Mouse (Mus musculus): ENCODE results near the gene Bcl7b. TPM values are rescaled to one million over a fixed set of nuclear protein-coding genes. Genes with fewer than 3 reads are reported as not detected.

Bcl7b gene
- total RNA-seq, 1 experiment from 2014 or later, result 34.8 TPM

DNA sequence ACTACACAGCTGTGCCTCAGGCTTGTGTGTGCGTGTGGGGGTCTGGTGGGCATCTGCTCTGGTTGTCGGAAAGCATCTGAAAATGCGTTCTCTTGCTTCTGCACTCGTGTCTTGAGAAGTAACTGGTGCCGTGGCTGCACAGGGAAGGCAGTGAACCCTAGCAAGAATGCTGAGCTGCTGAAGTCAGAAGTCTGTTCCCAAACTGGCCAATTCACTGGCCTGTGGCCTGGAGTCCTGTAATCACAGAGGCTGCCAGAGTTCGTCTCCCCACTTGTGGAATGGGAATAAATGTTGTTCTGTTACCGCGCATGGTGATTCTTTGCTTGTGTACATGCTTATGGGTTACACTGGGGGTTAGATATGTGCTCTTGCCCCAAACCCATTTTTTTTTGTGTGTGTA lies 5.7 kb upstream of the Bcl7b start:
- ATAC-seq (replicated peaks in 1 of 2; ENCODE audit: insufficient read depth in 1 of 2, low FRiP score in 2 of 2, low TSS enrichment in 1 of 2, low read depth in 1 of 2, poor library complexity in 2 of 2, severe bottlenecking in 2 of 2), result no peak

- ATAC-seq (replicated peaks in 1 of 2; ENCODE audit: insufficient read depth in 1 of 2, low FRiP score in 2 of 2, low TSS enrichment in 1 of 2, low read depth in 1 of 2, poor library complexity in 2 of 2, severe bottlenecking in 2 of 2), result no peak
Observed at GRCm38 (mm10) chr5:135162821-135163220, 5.3 kb upstream of the Bcl7b start.

- no peak for ATAC-seq (replicated peaks in 1 of 2; ENCODE audit: insufficient read depth in 1 of 2, low FRiP score in 2 of 2, low TSS enrichment in 1 of 2, low read depth in 1 of 2, poor library complexity in 2 of 2, severe bottlenecking in 2 of 2)
Observed at GRCm38 (mm10) chr5:135166909-135167308, 1.2 kb upstream of the Bcl7b start.

- ATAC-seq (replicated peaks in 1 of 2; ENCODE audit: insufficient read depth in 1 of 2, low FRiP score in 2 of 2, low TSS enrichment in 1 of 2, low read depth in 1 of 2, poor library complexity in 2 of 2, severe bottlenecking in 2 of 2), result no peak
Observed at GRCm38 (mm10) chr5:135167469-135167868, 614 bp upstream of the Bcl7b start.

- no peak for ATAC-seq (replicated peaks in 1 of 2; ENCODE audit: insufficient read depth in 1 of 2, low FRiP score in 2 of 2, low TSS enrichment in 1 of 2, low read depth in 1 of 2, poor library complexity in 2 of 2, severe bottlenecking in 2 of 2)
Observed at GRCm38 (mm10) chr5:135169479-135169878, 1.4 kb downstream of the Bcl7b start.

- no peak for ATAC-seq (replicated peaks in 1 of 2; ENCODE audit: insufficient read depth in 1 of 2, low FRiP score in 2 of 2, low TSS enrichment in 1 of 2, low read depth in 1 of 2, poor library complexity in 2 of 2, severe bottlenecking in 2 of 2)
Observed at GRCm38 (mm10) chr5:135171688-135172220, 3.7 kb downstream of the Bcl7b start.

DNA sequence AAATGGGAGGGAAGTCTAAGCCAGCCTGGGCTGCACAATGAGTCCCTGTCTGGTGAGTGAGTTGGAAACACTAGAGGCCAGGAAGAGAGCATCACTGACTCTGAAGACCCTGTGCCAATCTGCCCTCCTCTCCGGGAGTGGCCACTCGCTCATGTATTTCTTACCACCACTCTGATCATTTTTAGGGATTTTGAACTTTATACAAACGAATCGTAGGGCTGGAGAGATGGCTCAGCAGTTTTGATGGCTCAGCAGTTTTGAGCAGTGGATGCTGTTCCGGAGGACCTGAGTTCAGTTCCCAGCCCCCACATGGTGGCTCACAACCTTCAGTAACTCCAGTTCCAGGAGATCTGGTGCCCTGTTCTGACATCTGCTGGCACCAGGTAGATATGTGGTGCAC lies 4.9 kb downstream of the Bcl7b start:
- ATAC-seq (replicated peaks in 1 of 2; ENCODE audit: insufficient read depth in 1 of 2, low FRiP score in 2 of 2, low TSS enrichment in 1 of 2, low read depth in 1 of 2, poor library complexity in 2 of 2, severe bottlenecking in 2 of 2), result no peak

DNA sequence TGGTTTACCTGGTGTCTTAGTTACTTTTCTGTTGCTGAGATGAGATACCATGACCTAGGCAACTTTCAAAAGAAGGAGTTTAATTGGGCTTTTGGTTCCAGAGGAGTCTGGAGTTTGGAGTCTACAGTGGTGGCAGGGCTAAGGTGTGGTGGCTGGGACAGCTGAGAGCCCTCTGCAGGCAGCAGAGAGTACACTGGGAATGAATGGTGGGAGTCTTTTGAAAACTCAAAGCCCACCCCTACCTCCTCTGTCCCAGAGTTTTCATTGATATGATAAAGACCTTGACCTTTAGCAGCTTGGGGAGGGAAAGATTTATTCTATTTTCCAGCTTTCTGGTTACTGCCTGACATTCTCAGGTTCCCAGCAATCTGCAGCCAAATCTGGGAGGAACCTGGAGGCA lies 7.0 kb downstream of the Bcl7b start:
- no peak for ATAC-seq (replicated peaks in 1 of 2; ENCODE audit: insufficient read depth in 1 of 2, low FRiP score in 2 of 2, low TSS enrichment in 1 of 2, low read depth in 1 of 2, poor library complexity in 2 of 2, severe bottlenecking in 2 of 2)

GRCm38 (mm10) chr5:135178523-135178922 lies 10.4 kb downstream of the Bcl7b start:
- ATAC-seq (replicated peaks in 1 of 2; ENCODE audit: insufficient read depth in 1 of 2, low FRiP score in 2 of 2, low TSS enrichment in 1 of 2, low read depth in 1 of 2, poor library complexity in 2 of 2, severe bottlenecking in 2 of 2), result no peak

DNA sequence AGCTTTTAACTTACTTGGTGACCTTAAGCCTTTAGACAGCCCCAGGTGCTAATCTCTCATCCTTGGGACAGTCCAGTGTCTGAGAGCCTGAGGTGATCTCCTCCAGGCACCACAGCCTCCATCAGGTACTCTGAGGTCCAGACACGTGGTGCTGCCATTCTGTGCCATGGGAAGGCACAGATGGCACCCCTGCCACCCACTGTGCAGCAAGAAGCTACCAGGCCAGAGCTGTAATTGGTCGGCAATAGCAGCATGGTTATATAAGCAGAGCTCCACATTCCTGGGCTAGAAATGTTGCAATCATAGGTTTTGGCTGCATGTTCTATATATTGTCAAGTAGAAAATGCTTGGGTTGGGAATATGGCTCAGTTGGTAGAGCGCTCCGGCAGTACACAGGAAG lies 10.9 kb downstream of the Bcl7b start:
- no peak for ATAC-seq (replicated peaks in 1 of 2; ENCODE audit: insufficient read depth in 1 of 2, low FRiP score in 2 of 2, low TSS enrichment in 1 of 2, low read depth in 1 of 2, poor library complexity in 2 of 2, severe bottlenecking in 2 of 2)

GRCm38 (mm10) chr5:135179616-135180015 lies 11.5 kb downstream of the Bcl7b start:
- no peak for ATAC-seq (replicated peaks in 1 of 2; ENCODE audit: insufficient read depth in 1 of 2, low FRiP score in 2 of 2, low TSS enrichment in 1 of 2, low read depth in 1 of 2, poor library complexity in 2 of 2, severe bottlenecking in 2 of 2)

GRCm38 (mm10) chr5:135180796-135181195 lies 12.7 kb downstream of the Bcl7b start:
- ATAC-seq (replicated peaks in 1 of 2; ENCODE audit: insufficient read depth in 1 of 2, low FRiP score in 2 of 2, low TSS enrichment in 1 of 2, low read depth in 1 of 2, poor library complexity in 2 of 2, severe bottlenecking in 2 of 2), result no peak

- no peak for ATAC-seq (replicated peaks in 1 of 2; ENCODE audit: insufficient read depth in 1 of 2, low FRiP score in 2 of 2, low TSS enrichment in 1 of 2, low read depth in 1 of 2, poor library complexity in 2 of 2, severe bottlenecking in 2 of 2)
Observed at GRCm38 (mm10) chr5:135181776-135182175, 13.7 kb downstream of the Bcl7b start.

DNA sequence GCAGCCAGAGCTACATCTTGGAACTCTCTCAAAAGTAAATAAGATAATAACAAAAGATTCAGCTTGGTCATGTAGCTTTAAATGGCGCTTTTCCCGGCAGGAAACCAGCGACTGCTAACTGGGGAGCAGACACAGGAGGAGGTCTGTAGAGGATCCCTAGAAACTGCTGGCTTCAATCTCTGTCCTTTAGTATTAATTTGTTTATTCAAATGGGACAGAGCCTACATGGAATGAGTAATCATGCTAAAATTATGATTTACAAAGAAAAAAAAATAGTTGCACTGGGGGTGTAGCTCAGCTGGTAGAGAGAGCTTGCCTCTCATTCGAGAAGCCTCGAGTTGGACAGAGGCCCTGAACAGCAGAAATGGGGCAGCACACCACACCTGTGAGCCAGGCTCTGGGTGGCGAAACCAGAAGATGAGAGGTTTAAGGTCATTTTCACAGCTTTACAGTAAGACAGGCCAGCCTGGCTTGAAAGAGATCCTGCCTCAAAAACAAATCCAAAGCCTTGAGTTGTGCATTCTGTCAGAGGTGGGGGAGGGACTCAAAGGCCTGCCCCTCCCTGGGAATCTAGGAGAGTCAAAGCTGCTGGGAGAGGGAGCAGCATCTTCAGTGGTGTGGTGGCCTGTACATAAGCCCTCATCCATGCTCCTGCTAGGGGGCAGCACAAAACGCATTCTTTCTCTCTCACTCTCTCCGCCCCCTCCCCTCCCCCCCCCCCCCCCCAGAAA lies 15.2 kb downstream of the Bcl7b start:
- ATAC-seq (replicated peaks in 1 of 2; ENCODE audit: insufficient read depth in 1 of 2, low FRiP score in 2 of 2, low TSS enrichment in 1 of 2, low read depth in 1 of 2, poor library complexity in 2 of 2, severe bottlenecking in 2 of 2), result no peak

- no peak for ATAC-seq (replicated peaks in 1 of 2; ENCODE audit: insufficient read depth in 1 of 2, low FRiP score in 2 of 2, low TSS enrichment in 1 of 2, low read depth in 1 of 2, poor library complexity in 2 of 2, severe bottlenecking in 2 of 2)
Observed at GRCm38 (mm10) chr5:135185016-135185415, 16.9 kb downstream of the Bcl7b start.

GRCm38 (mm10) chr5:135185596-135185995 lies 17.5 kb downstream of the Bcl7b start:
- no peak for ATAC-seq (replicated peaks in 1 of 2; ENCODE audit: insufficient read depth in 1 of 2, low FRiP score in 2 of 2, low TSS enrichment in 1 of 2, low read depth in 1 of 2, poor library complexity in 2 of 2, severe bottlenecking in 2 of 2)

DNA sequence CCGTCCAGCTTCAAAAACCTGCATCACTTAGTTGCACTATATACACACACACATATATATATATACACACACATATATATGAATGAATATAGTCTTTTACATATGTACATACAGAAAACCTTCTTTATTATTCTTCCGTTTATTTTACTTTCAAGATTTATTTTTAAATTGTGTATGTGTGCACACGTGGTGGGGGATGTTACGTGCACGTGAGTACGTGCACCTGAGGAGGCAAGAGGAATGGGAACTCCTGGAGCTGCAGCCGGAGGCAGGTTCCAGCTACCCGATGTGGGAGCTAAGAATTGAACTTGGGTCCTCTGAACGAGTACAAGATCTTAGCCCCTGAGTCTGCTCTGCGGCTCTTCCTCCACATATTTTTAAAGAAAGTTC lies 18.1 kb downstream of the Bcl7b start:
- ATAC-seq (replicated peaks in 1 of 2; ENCODE audit: insufficient read depth in 1 of 2, low FRiP score in 2 of 2, low TSS enrichment in 1 of 2, low read depth in 1 of 2, poor library complexity in 2 of 2, severe bottlenecking in 2 of 2), result no peak

- ATAC-seq (replicated peaks in 1 of 2; ENCODE audit: insufficient read depth in 1 of 2, low FRiP score in 2 of 2, low TSS enrichment in 1 of 2, low read depth in 1 of 2, poor library complexity in 2 of 2, severe bottlenecking in 2 of 2), result peak; percentile 96 to 97
Observed at GRCm38 (mm10) chr5:135186621-135187348, 18.7 kb downstream of the Bcl7b start, which contains the start of gene Baz1b. Baz1b (plus strand) TSS chr5:135187264.
